Mouse (Mus musculus): ENCODE results near the gene Dnttip1. TPM values are rescaled to one million over a fixed set of nuclear protein-coding genes. Genes with fewer than 3 reads are reported as not detected.

Gene Dnttip1
- polyA plus RNA-seq, 1 experiment from 2014 or later: 40.1 TPM

GRCm38 (mm10) chr2:164783926-164784581 lies 38.3 kb downstream of the Dnttip1 start:
- no peak overlapping the region for H3K27ac ChIP-seq (ENCODE audit: low read length)
- ATAC-seq (ENCODE audit: low read depth): no peak
- H3K9me3 ChIP-seq (replicated peaks; ENCODE audit: control insufficient read depth, low read length): no peaks in the 10 kb centered on the region
- H3K4me3 ChIP-seq (ENCODE audit: low read depth, low read length): no peak overlapping the region
- H3K4me1 ChIP-seq (ENCODE audit: control insufficient read depth, low read depth, low read length): peaks cover 32% of the 10 kb centered on the region
- no peaks in the 10 kb centered on the region for H3K36me3 ChIP-seq (ENCODE audit: control insufficient read depth, insufficient read depth)
- peaks cover 4% of the 10 kb centered on the region for H3K27me3 ChIP-seq (ENCODE audit: control insufficient read depth, insufficient read depth, low read depth, low read length)
- H3K9ac ChIP-seq (ENCODE audit: low read depth, low read length): no peak overlapping the region
- H3K4me2 ChIP-seq (ENCODE audit: low read depth, low read length): no peak overlapping the region
- WGBS (ENCODE audit: insufficient replicate concordance): 62% methylated on average over 7 of the region's 7 CpGs

- peaks cover 32% of the 10 kb centered on the region for H3K4me1 ChIP-seq (ENCODE audit: control insufficient read depth, low read depth, low read length)
- 3% methylated on average over 7 of the region's 7 CpGs for WGBS (ENCODE audit: insufficient replicate concordance)
- peak overlapping the region; percentile 98 for H3K4me2 ChIP-seq (ENCODE audit: low read depth, low read length)
- ATAC-seq (ENCODE audit: low read depth): no peak
- H3K4me3 ChIP-seq (ENCODE audit: low read depth, low read length): peak overlapping the region; percentile 71
- H3K36me3 ChIP-seq (ENCODE audit: control insufficient read depth, insufficient read depth): 0 out of 2 replicates have a peak, but pooled peaks cover 4% of the 10 kb centered on the region
- peak overlapping the region; percentile 77 for H3K9ac ChIP-seq (ENCODE audit: low read depth, low read length)
- H3K27ac ChIP-seq (ENCODE audit: low read length): peak overlapping the region; percentile 88
- H3K27me3 ChIP-seq (ENCODE audit: control insufficient read depth, insufficient read depth, low read depth, low read length): no peaks in the 10 kb centered on the region; the same call in 1 of the 2 replicates
- no peaks in the 10 kb centered on the region for H3K9me3 ChIP-seq (replicated peaks; ENCODE audit: control insufficient read depth, low read length)
These were observed 39.2 kb downstream of the Dnttip1 start for GRCm38 (mm10) chr2:164784869-164785420.

GRCm38 (mm10) chr2:164785481-164786387 lies 40.0 kb downstream of the Dnttip1 start, which contains the start of gene Snx21:
Snx21 (plus strand) TSS chr2:164785823.
- no peaks in the 10 kb centered on the region for H3K27me3 ChIP-seq (ENCODE audit: control insufficient read depth, insufficient read depth, low read depth, low read length)
- peak within 1 kb of the TSS; percentile 77 for H3K9ac ChIP-seq (ENCODE audit: low read depth, low read length)
- WGBS (ENCODE audit: insufficient replicate concordance): under 1% methylated on average over 85 of the region's 89 CpGs
- peak; percentile 90 for ATAC-seq (ENCODE audit: low read depth)
- peak within 1 kb of the TSS; percentile 88 for H3K27ac ChIP-seq (ENCODE audit: low read length)
- 0 out of 2 replicates have a peak, but pooled peaks cover 4% of the 10 kb centered on the region for H3K36me3 ChIP-seq (ENCODE audit: control insufficient read depth, insufficient read depth)
- peak within 1 kb of the TSS; percentile 71 for H3K4me3 ChIP-seq (ENCODE audit: low read depth, low read length)
- H3K4me2 ChIP-seq (ENCODE audit: low read depth, low read length): peak within 1 kb of the TSS; percentile 98
- peaks cover 35% of the 10 kb centered on the region for H3K4me1 ChIP-seq (ENCODE audit: control insufficient read depth, low read depth, low read length)
- no peaks in the 10 kb centered on the region for H3K9me3 ChIP-seq (replicated peaks; ENCODE audit: control insufficient read depth, low read length)

- Histone ChIP-seq H3K36me3 (ENCODE audit: control insufficient read depth, insufficient read depth) (0 out of 2 replicates have a peak, but pooled peaks cover 4% of the 10 kb centered on the region), H3K27me3 (ENCODE audit: control insufficient read depth, insufficient read depth, low read depth, low read length) (no peaks in the 10 kb centered on the region), H3K9me3 (replicated peaks; ENCODE audit: control insufficient read depth, low read length) (no peaks in the 10 kb centered on the region), H3K4me1 (ENCODE audit: control insufficient read depth, low read depth, low read length) (peaks cover 35% of the 10 kb centered on the region), H3K27ac (ENCODE audit: low read length) (peak overlapping the region; percentile 88), H3K4me2 (ENCODE audit: low read depth, low read length) (peak overlapping the region; percentile 98), H3K4me3 (ENCODE audit: low read depth, low read length) (peak overlapping the region; percentile 71), H3K9ac (ENCODE audit: low read depth, low read length) (peak overlapping the region; percentile 77)
- 15% methylated on average over 15 of the region's 15 CpGs for WGBS (ENCODE audit: insufficient replicate concordance)
- 0 out of 2 replicates have a peak, but pooled peaks have one; percentile 5 for ATAC-seq (ENCODE audit: low read depth)
These were observed 40.7 kb downstream of the Dnttip1 start for GRCm38 (mm10) chr2:164786388-164786885.

GRCm38 (mm10) chr2:164787032-164787431 lies 41.2 kb downstream of the Dnttip1 start:
- H3K9ac ChIP-seq (ENCODE audit: low read depth, low read length): 0 out of 2 replicates have a peak overlapping the region, but pooled peaks have one; percentile 18
- H3K27me3 ChIP-seq (ENCODE audit: control insufficient read depth, insufficient read depth, low read depth, low read length): no peaks in the 10 kb centered on the region
- peaks cover 35% of the 10 kb centered on the region for H3K4me1 ChIP-seq (ENCODE audit: control insufficient read depth, low read depth, low read length)
- H3K9me3 ChIP-seq (replicated peaks; ENCODE audit: control insufficient read depth, low read length): no peaks in the 10 kb centered on the region
- no peak overlapping the region for H3K27ac ChIP-seq (ENCODE audit: low read length)
- no peak for ATAC-seq (ENCODE audit: low read depth)
- peak overlapping the region; percentile 71 for H3K4me3 ChIP-seq (ENCODE audit: low read depth, low read length)
- H3K36me3 ChIP-seq (ENCODE audit: control insufficient read depth, insufficient read depth): peaks cover 8% of the 10 kb centered on the region
- WGBS (ENCODE audit: insufficient replicate concordance): 66% methylated on average over 3 of the region's 3 CpGs
- H3K4me2 ChIP-seq (ENCODE audit: low read depth, low read length): peak overlapping the region; percentile 98

- Histone ChIP-seq H3K9me3 (replicated peaks; ENCODE audit: control insufficient read depth, low read length) (no peaks in the 10 kb centered on the region), H3K9ac (ENCODE audit: low read depth, low read length) (no peak overlapping the region), H3K4me1 (ENCODE audit: control insufficient read depth, low read depth, low read length) (peaks cover 35% of the 10 kb centered on the region), H3K4me2 (ENCODE audit: low read depth, low read length) (no peak overlapping the region), H3K27ac (ENCODE audit: low read length) (no peak overlapping the region), H3K4me3 (ENCODE audit: low read depth, low read length) (no peak overlapping the region), H3K36me3 (ENCODE audit: control insufficient read depth, insufficient read depth) (peaks cover 15% of the 10 kb centered on the region), H3K27me3 (ENCODE audit: control insufficient read depth, insufficient read depth, low read depth, low read length) (no peaks in the 10 kb centered on the region)
- no peak for ATAC-seq (ENCODE audit: low read depth)
- 81% methylated on average over 10 of the region's 10 CpGs for WGBS (ENCODE audit: insufficient replicate concordance)
These were observed 42.0 kb downstream of the Dnttip1 start for GRCm38 (mm10) chr2:164787779-164788178.

GRCm38 (mm10) chr2:164788411-164788810 lies 42.6 kb downstream of the Dnttip1 start:
- Histone ChIP-seq H3K4me1 (ENCODE audit: control insufficient read depth, low read depth, low read length) (peaks cover 35% of the 10 kb centered on the region), H3K27ac (ENCODE audit: low read length) (no peak overlapping the region), H3K4me3 (ENCODE audit: low read depth, low read length) (no peak overlapping the region), H3K9me3 (replicated peaks; ENCODE audit: control insufficient read depth, low read length) (no peaks in the 10 kb centered on the region), H3K4me2 (ENCODE audit: low read depth, low read length) (peak overlapping the region; percentile 19), H3K27me3 (ENCODE audit: control insufficient read depth, insufficient read depth, low read depth, low read length) (no peaks in the 10 kb centered on the region), H3K36me3 (ENCODE audit: control insufficient read depth, insufficient read depth) (peaks cover 17% of the 10 kb centered on the region), H3K9ac (ENCODE audit: low read depth, low read length) (no peak overlapping the region)
- peak; percentile 33; the same call in 1 of the 2 replicates for ATAC-seq (ENCODE audit: low read depth)
- WGBS (ENCODE audit: insufficient replicate concordance): 60% methylated on average over 4 of the region's 4 CpGs

- ATAC-seq (ENCODE audit: low read depth): no peak
- Histone ChIP-seq H3K4me1 (ENCODE audit: control insufficient read depth, low read depth, low read length) (peaks cover 28% of the 10 kb centered on the region), H3K9ac (ENCODE audit: low read depth, low read length) (no peak overlapping the region), H3K27ac (ENCODE audit: low read length) (no peak overlapping the region), H3K4me3 (ENCODE audit: low read depth, low read length) (no peak overlapping the region), H3K36me3 (ENCODE audit: control insufficient read depth, insufficient read depth) (peaks cover 23% of the 10 kb centered on the region), H3K27me3 (ENCODE audit: control insufficient read depth, insufficient read depth, low read depth, low read length) (no peaks in the 10 kb centered on the region), H3K4me2 (ENCODE audit: low read depth, low read length) (no peak overlapping the region), H3K9me3 (replicated peaks; ENCODE audit: control insufficient read depth, low read length) (no peaks in the 10 kb centered on the region)
- WGBS (ENCODE audit: insufficient replicate concordance): 78% methylated on average over 4 of the region's 4 CpGs
These were observed 44.7 kb downstream of the Dnttip1 start for GRCm38 (mm10) chr2:164790451-164790850.
